ENCODE assay signal across 8 mouse cellular contexts in the genomic region with DNA sequence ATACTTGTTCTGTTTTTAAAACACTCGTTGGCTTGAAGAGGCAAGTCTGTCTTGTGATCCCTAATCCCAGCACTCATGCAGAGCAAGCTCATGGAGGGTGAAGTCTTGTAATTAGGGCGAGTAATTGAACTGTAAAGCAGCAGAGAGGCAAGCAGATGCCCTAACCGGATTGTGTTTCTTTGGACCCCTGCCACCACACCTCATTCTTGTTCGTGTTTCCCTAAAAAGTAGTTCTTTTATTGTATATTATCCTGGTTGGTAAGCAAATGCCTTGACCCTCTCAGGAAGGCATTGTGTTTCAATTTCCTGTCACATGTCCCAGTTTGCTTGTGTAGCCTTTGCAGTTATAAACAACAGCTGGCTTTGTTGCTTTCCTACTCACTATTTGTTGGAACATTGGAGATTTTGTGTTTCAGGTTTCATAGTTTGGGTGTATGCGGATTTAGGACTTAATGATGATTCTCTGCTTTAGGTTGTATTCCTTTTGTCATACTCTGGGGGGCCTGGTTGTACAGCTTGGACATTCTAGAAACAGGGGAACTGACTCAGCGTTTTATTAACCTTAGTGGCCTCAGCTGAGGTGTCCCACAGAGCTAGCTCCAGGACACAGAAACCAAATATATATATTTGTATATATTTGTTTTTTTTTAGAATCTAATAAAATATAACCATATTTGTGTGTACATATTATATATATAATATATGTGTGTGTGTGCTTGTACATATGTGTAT. TPM values are rescaled to one million over a fixed set of nuclear protein-coding genes. Genes with fewer than 3 reads are reported as not detected.
A peak's percentile ranks its signal among the peaks of the same experiment; 100 is the strongest.
DNase-seq lines count a peak whose midpoint lies in the region; ATAC-seq and TF ChIP-seq lines count a peak whose summit lies in the region.

No protein-coding gene starts in this region.

- no peak overlapping the region for H3K9ac ChIP-seq in hindbrain, embryonic 15.5 days
- no peak overlapping the region for H3K9ac ChIP-seq in limb, embryonic 15.5 days

- TF ChIP-seq CTCF in E14TG2a.4 (conservative IDR thresholded peaks at IDR 0.05; ENCODE audit: low read length), result no peak

- peaks cover 5% of the 10 kb centered on the region for H3K36me3 ChIP-seq in hindbrain, embryonic 15.5 days
- peaks cover 29% of the 10 kb centered on the region for H3K36me3 ChIP-seq in hindbrain, embryonic 10.5 days
- peaks cover 74% of the 10 kb centered on the region for H3K36me3 ChIP-seq in E14TG2a.4 (ENCODE audit: insufficient read depth, low read length)
- H3K36me3 ChIP-seq in limb, embryonic 15.5 days, result peaks cover 9% of the 10 kb centered on the region

- no peak for ATAC-seq in hindbrain, embryonic 15.5 days (ENCODE audit: low FRiP score, low read depth)
- no peak for ATAC-seq in limb, embryonic 15.5 days (ENCODE audit: insufficient number of reproducible peaks, low FRiP score, low TSS enrichment, low read depth)

- DNase-seq in hindbrain, embryonic 10.5 days (ENCODE audit: low spot score), result no peak
- peak; percentile 81 for DNase-seq in cerebellum, adult 9-10 months
- DNase-seq in urinary bladder, postnatal 14 days (ENCODE audit: low spot score), result no peak
- no peak for DNase-seq in spleen, adult 18-20 months
- no peak for DNase-seq in frontal cortex, adult 2 months (ENCODE audit: extremely low spot score in 1 of 2, low spot score in 1 of 2)

- no peaks in the 10 kb centered on the region for H3K27me3 ChIP-seq in hindbrain, embryonic 15.5 days
- no peaks in the 10 kb centered on the region for H3K27me3 ChIP-seq in hindbrain, embryonic 10.5 days (ENCODE audit: insufficient read depth, poor library complexity, severe bottlenecking)
- no peaks in the 10 kb centered on the region for H3K27me3 ChIP-seq in E14TG2a.4 (ENCODE audit: insufficient read depth, low read length)
- no peaks in the 10 kb centered on the region for H3K27me3 ChIP-seq in limb, embryonic 15.5 days

- WGBS in hindbrain, embryonic 15.5 days, result 63% methylated on average over 6 of the region's 6 CpGs
- WGBS in hindbrain, embryonic 10.5 days, result 73% methylated on average over 6 of the region's 6 CpGs
- WGBS in limb, embryonic 15.5 days, result 46% methylated on average over 6 of the region's 6 CpGs

- H3K4me3 ChIP-seq in hindbrain, embryonic 15.5 days, result no peak overlapping the region
- no peak overlapping the region for H3K4me3 ChIP-seq in hindbrain, embryonic 10.5 days
- 0 out of 2 replicates have a peak overlapping the region, but pooled peaks have one; percentile 8 for H3K4me3 ChIP-seq in E14TG2a.4 (replicated peaks; ENCODE audit: low read length)
- H3K4me3 ChIP-seq in limb, embryonic 15.5 days, result no peak overlapping the region

- peak overlapping the region; percentile 34; the same call in 1 of the 2 replicates for H3K27ac ChIP-seq in hindbrain, embryonic 15.5 days (replicated peaks)
- H3K27ac ChIP-seq in hindbrain, embryonic 10.5 days, result no peak overlapping the region
- peak overlapping the region; percentile 59 for H3K27ac ChIP-seq in limb, embryonic 15.5 days

- no peak overlapping the region for H3K4me2 ChIP-seq in hindbrain, embryonic 15.5 days
- H3K4me2 ChIP-seq in limb, embryonic 15.5 days, result no peak overlapping the region

- no peaks in the 10 kb centered on the region for H3K9me3 ChIP-seq in hindbrain, embryonic 15.5 days
- H3K9me3 ChIP-seq in hindbrain, embryonic 10.5 days, result no peaks in the 10 kb centered on the region
- no peaks in the 10 kb centered on the region for H3K9me3 ChIP-seq in E14TG2a.4 (ENCODE audit: low read length)
- H3K9me3 ChIP-seq in limb, embryonic 15.5 days, result no peaks in the 10 kb centered on the region

- peaks cover 26% of the 10 kb centered on the region for H3K4me1 ChIP-seq in hindbrain, embryonic 15.5 days (replicated peaks)
- peaks cover 25% of the 10 kb centered on the region for H3K4me1 ChIP-seq in hindbrain, embryonic 10.5 days (replicated peaks)
- H3K4me1 ChIP-seq in E14TG2a.4 (replicated peaks; ENCODE audit: low read depth, low read length), result peaks cover 87% of the 10 kb centered on the region
- H3K4me1 ChIP-seq in limb, embryonic 15.5 days, result peaks cover 10% of the 10 kb centered on the region; the same call in 1 of the 2 replicates

RNA-seq across cellular contexts. Expression of a gene that starts 6.1 kb away (rescaled TPM):
- 160 and 166 TPM in 2 replicates for polyA plus RNA-seq in hindbrain, embryonic 15.5 days (2015; fragmentation: Nextera tagmentation; extraction: Ambion mirVana)
- polyA plus RNA-seq in hindbrain, embryonic 10.5 days (2016; fragmentation: Nextera tagmentation; extraction: Ambion mirVana), result 162 and 175 TPM in 2 replicates
- polyA plus RNA-seq in limb, embryonic 15.5 days (2015; fragmentation: Nextera tagmentation; extraction: Ambion mirVana), result 132 and 139 TPM in 2 replicates
- 134 and 142 TPM in 2 replicates for polyA plus RNA-seq in frontal cortex, adult 2 months (2012; rRNA removed)

RNA-seq across cellular contexts. Expression of a gene that starts 16.5 kb away (rescaled TPM):
- polyA plus RNA-seq in hindbrain, embryonic 15.5 days (2015; fragmentation: Nextera tagmentation; extraction: Ambion mirVana), result 17.2 and 20.6 TPM in 2 replicates
- polyA plus RNA-seq in hindbrain, embryonic 10.5 days (2016; fragmentation: Nextera tagmentation; extraction: Ambion mirVana), result 0.72 and 1.8 TPM in 2 replicates
- 11.1 and 11.5 TPM in 2 replicates for polyA plus RNA-seq in limb, embryonic 15.5 days (2015; fragmentation: Nextera tagmentation; extraction: Ambion mirVana)
- polyA plus RNA-seq in frontal cortex, adult 2 months (2012; rRNA removed), result 52.0 and 57.4 TPM in 2 replicates

RNA-seq across cellular contexts. Expression of a gene that starts 23.9 kb away (rescaled TPM):
- polyA plus RNA-seq in hindbrain, embryonic 15.5 days (2015; fragmentation: Nextera tagmentation; extraction: Ambion mirVana), result 23.8 and 27.0 TPM in 2 replicates
- polyA plus RNA-seq in hindbrain, embryonic 10.5 days (2016; fragmentation: Nextera tagmentation; extraction: Ambion mirVana), result 0.85 and 1.6 TPM in 2 replicates
- polyA plus RNA-seq in limb, embryonic 15.5 days (2015; fragmentation: Nextera tagmentation; extraction: Ambion mirVana), result 0.94 and 1.3 TPM in 2 replicates
- polyA plus RNA-seq in frontal cortex, adult 2 months (2012; rRNA removed), result 62.9 and 63.6 TPM in 2 replicates

RNA-seq across cellular contexts. Expression of a gene that starts 41.7 kb away (rescaled TPM):
- polyA plus RNA-seq in hindbrain, embryonic 15.5 days (2015; fragmentation: Nextera tagmentation; extraction: Ambion mirVana), result 50.6 and 62.2 TPM in 2 replicates
- 19.5 and 21.8 TPM in 2 replicates for polyA plus RNA-seq in hindbrain, embryonic 10.5 days (2016; fragmentation: Nextera tagmentation; extraction: Ambion mirVana)
- 30.1 and 34.3 TPM in 2 replicates for polyA plus RNA-seq in limb, embryonic 15.5 days (2015; fragmentation: Nextera tagmentation; extraction: Ambion mirVana)
- polyA plus RNA-seq in frontal cortex, adult 2 months (2012; rRNA removed), result 136 and 143 TPM in 2 replicates

RNA-seq across cellular contexts. Expression of a gene that starts 50.2 kb away (rescaled TPM):
- 92.0 and 99.4 TPM in 2 replicates for polyA plus RNA-seq in hindbrain, embryonic 15.5 days (2015; fragmentation: Nextera tagmentation; extraction: Ambion mirVana)
- polyA plus RNA-seq in hindbrain, embryonic 10.5 days (2016; fragmentation: Nextera tagmentation; extraction: Ambion mirVana), result 110 and 124 TPM in 2 replicates
- 84.1 and 91.5 TPM in 2 replicates for polyA plus RNA-seq in limb, embryonic 15.5 days (2015; fragmentation: Nextera tagmentation; extraction: Ambion mirVana)
- 88.4 and 95.8 TPM in 2 replicates for polyA plus RNA-seq in frontal cortex, adult 2 months (2012; rRNA removed)
